Mouse (Mus musculus) testis, adult 2 months (tissue): ENCODE measurements around the gene Rab3b.
"Not testable (repeated sequence)": the region's sequence is repeated elsewhere in the genome, so short reads cannot be mapped to it uniquely, and the experiment has no call there.

Source experiments
- CTCF ChIP-seq: fragments of 200-500 bp; IDR thresholded peaks from 2 replicates; pipeline ENCODE4 v1.5.1; 2012; ENCODE audit warnings: low read depth, mild to moderate bottlenecking, inconsistent platforms, low read length, moderate library complexity; ENCODE audit not compliant: control insufficient read depth, insufficient read depth, insufficient replicate concordance
- POLR2A ChIP-seq: fragments of 200-500 bp; IDR thresholded peaks from 2 replicates; pipeline ENCODE4 v1.6.1; 2012; ENCODE audit warnings: low read depth, mild to moderate bottlenecking, inconsistent platforms, low read length, moderate library complexity; ENCODE audit not compliant: control insufficient read depth

GRCm38 (mm10) chr4:108927945-108928344 is 49.1 kb downstream of the Rab3b start:
- TF ChIP-seq CTCF, result peak; percentile 60; the same call in 1 of the 2 replicates
- not testable (repeated sequence) for TF ChIP-seq POLR2A
